Mouse (Mus musculus) forebrain, embryonic 11.5 days (tissue): ENCODE measurements at regions not wholly inside any gene's neighbourhood (a gene's known extent, or its start where the extent isn't known, plus 50 kb on each side); places are given as distances from the start of the nearest gene placed in this dataset.

ENCODE experiments used
- ATAC-seq: fragments of 200-750 bp; cut with Nextera tagmentation; replicated peaks from 2 replicates; pipeline ENCODE4 v1.8.0; 2017; ENCODE audit warnings: moderate TSS enrichment; ENCODE audit not compliant: low FRiP score
- DNase-seq: peaks from one replicate; pipeline ENCODE4 v3.0.0-alpha.2; 2017; ENCODE audit warnings: low spot score
- H3K27ac ChIP-seq: fragments of 300-500 bp; sonication (generic); 2 replicates; pipeline ENCODE4 v1.5.1; 2014; ENCODE audit warnings: low read depth, low read length
- H3K27me3 ChIP-seq: fragments of 300-500 bp; sonication (generic); 2 replicates; pipeline ENCODE4 v1.6.1; 2014; ENCODE audit warnings: mild to moderate bottlenecking, low read length, mixed read lengths; ENCODE audit not compliant: control insufficient read depth, insufficient read depth
- H3K36me3 ChIP-seq: fragments of 300-500 bp; sonication (generic); 2 replicates; pipeline ENCODE4 v1.6.1; 2014; ENCODE audit warnings: mild to moderate bottlenecking, low read length, moderate library complexity, mixed read lengths; ENCODE audit not compliant: control insufficient read depth, insufficient read depth
- H3K4me1 ChIP-seq: fragments of 300-500 bp; sonication (generic); replicated peaks from 2 replicates; pipeline ENCODE4 v1.6.1; 2014; ENCODE audit warnings: low read length, mixed read lengths; ENCODE audit not compliant: control insufficient read depth, insufficient read depth
- H3K4me2 ChIP-seq: fragments of 300-500 bp; sonication (generic); 2 replicates; pipeline ENCODE4 v1.6.1; 2014; ENCODE audit warnings: low read depth, mild to moderate bottlenecking, low read length, moderate library complexity, mixed read lengths; ENCODE audit not compliant: severe bottlenecking
- H3K4me3 ChIP-seq: fragments of 300-500 bp; sonication (generic); 2 replicates; pipeline ENCODE4 v1.5.1; 2014; ENCODE audit warnings: low read depth, low read length
- H3K9ac ChIP-seq: fragments of 300-500 bp; sonication (generic); 2 replicates; pipeline ENCODE4 v1.6.1; 2014; ENCODE audit warnings: low read length
- H3K9me3 ChIP-seq: fragments of 300-500 bp; sonication (generic); 2 replicates; pipeline ENCODE4 v1.6.1; 2016; ENCODE audit warnings: low read length, mixed read lengths; ENCODE audit not compliant: control insufficient read depth
- whole genome bisulfite sequencing: fragments of 180-500 bp; shearing (Covaris S2); extraction: QIAGEN DNeasy Blood & Tissue Kit; methylation state at CpG from one replicate; pipeline ENCODE4 v1.1.7; 2014; 5-methylcytosine and 5-hydroxymethylcytosine counted together

- ATAC-seq, result no peak
- 86% methylated on average over 6 of the region's 6 CpGs for WGBS
Observed at GRCm38 (mm10) chr17:79798361-79798760, 83.5 kb upstream of the Cyp1b1 start.

GRCm38 (mm10) chr17:79790166-79790565 lies 75.3 kb upstream of the Cyp1b1 start:
- Histone ChIP-seq H3K27ac (no peak overlapping the region), H3K4me3 (no peak overlapping the region), H3K36me3 (no peaks in the 10 kb centered on the region), H3K9me3 (no peaks in the 10 kb centered on the region), H3K4me1 (no peaks in the 10 kb centered on the region), H3K9ac (no peak overlapping the region), H3K4me2 (no peak overlapping the region), H3K27me3 (no peaks in the 10 kb centered on the region)
- DNase-seq (no peak), ATAC-seq (no peak)
- 84% methylated on average over 7 of the region's 7 CpGs for WGBS

More at GRCm38 (mm10) chr17:79798361-79798760, 83.5 kb upstream of the Cyp1b1 start:
- H3K4me2 ChIP-seq, result no peak overlapping the region
- no peak overlapping the region for H3K4me3 ChIP-seq
- no peak overlapping the region for H3K9ac ChIP-seq
- no peaks in the 10 kb centered on the region for H3K27me3 ChIP-seq
- no peaks in the 10 kb centered on the region for H3K4me1 ChIP-seq
- DNase-seq, result no peak
- no peaks in the 10 kb centered on the region for H3K9me3 ChIP-seq
- H3K36me3 ChIP-seq, result no peaks in the 10 kb centered on the region
- H3K27ac ChIP-seq, result no peak overlapping the region

GRCm38 (mm10) chr17:79787201-79787600 lies 72.3 kb upstream of the Cyp1b1 start:
- H3K27me3 ChIP-seq, result no peaks in the 10 kb centered on the region
- no peaks in the 10 kb centered on the region for H3K36me3 ChIP-seq
- no peaks in the 10 kb centered on the region for H3K9me3 ChIP-seq
- H3K4me3 ChIP-seq, result no peak overlapping the region
- no peak overlapping the region for H3K4me2 ChIP-seq
- 86% methylated on average over 2 of the region's 2 CpGs for WGBS
- ATAC-seq (no peak), DNase-seq (no peak)
- no peak overlapping the region for H3K27ac ChIP-seq
- no peaks in the 10 kb centered on the region for H3K4me1 ChIP-seq
- no peak overlapping the region for H3K9ac ChIP-seq

GRCm38 (mm10) chr17:79786691-79787090 lies 71.8 kb upstream of the Cyp1b1 start:
- Histone ChIP-seq H3K27ac (no peak overlapping the region), H3K4me2 (no peak overlapping the region), H3K36me3 (no peaks in the 10 kb centered on the region), H3K9ac (no peak overlapping the region), H3K9me3 (no peaks in the 10 kb centered on the region), H3K4me3 (no peak overlapping the region), H3K27me3 (no peaks in the 10 kb centered on the region), H3K4me1 (no peaks in the 10 kb centered on the region)
- DNase-seq (no peak), ATAC-seq (no peak)
- 88% methylated on average over 5 of the region's 5 CpGs for WGBS

GRCm38 (mm10) chr17:79786270-79786669 lies 71.4 kb upstream of the Cyp1b1 start:
- no peaks in the 10 kb centered on the region for H3K9me3 ChIP-seq
- WGBS, result 93% methylated on average over 5 of the region's 5 CpGs
- ATAC-seq (no peak), DNase-seq (no peak)
- no peaks in the 10 kb centered on the region for H3K4me1 ChIP-seq
- no peak overlapping the region for H3K4me3 ChIP-seq
- no peak overlapping the region for H3K4me2 ChIP-seq
- no peak overlapping the region for H3K9ac ChIP-seq
- H3K27me3 ChIP-seq, result no peaks in the 10 kb centered on the region
- H3K36me3 ChIP-seq, result no peaks in the 10 kb centered on the region
- no peak overlapping the region for H3K27ac ChIP-seq

GRCm38 (mm10) chr17:79784256-79784870 lies 69.5 kb upstream of the Cyp1b1 start:
- WGBS, result 91% methylated on average over 6 of the region's 6 CpGs
- no peaks in the 10 kb centered on the region for H3K36me3 ChIP-seq
- no peaks in the 10 kb centered on the region for H3K4me1 ChIP-seq
- no peak overlapping the region for H3K4me2 ChIP-seq
- DNase-seq, result no peak
- no peaks in the 10 kb centered on the region for H3K27me3 ChIP-seq
- no peak overlapping the region for H3K27ac ChIP-seq
- no peak overlapping the region for H3K4me3 ChIP-seq
- no peak overlapping the region for H3K9ac ChIP-seq
- ATAC-seq, result no peak
- H3K9me3 ChIP-seq, result no peaks in the 10 kb centered on the region; the same call in 1 of the 2 replicates

GRCm38 (mm10) chr17:79781733-79782663 lies 67.1 kb upstream of the Cyp1b1 start:
- H3K36me3 ChIP-seq, result no peaks in the 10 kb centered on the region
- H3K9ac ChIP-seq, result no peak overlapping the region
- ATAC-seq (no peak), DNase-seq (no peak)
- H3K9me3 ChIP-seq, result no peaks in the 10 kb centered on the region; the same call in 1 of the 2 replicates
- WGBS, result 90% methylated on average over 13 of the region's 13 CpGs
- H3K4me1 ChIP-seq, result no peaks in the 10 kb centered on the region
- H3K4me2 ChIP-seq, result no peak overlapping the region
- no peak overlapping the region for H3K4me3 ChIP-seq
- H3K27me3 ChIP-seq, result no peaks in the 10 kb centered on the region
- no peak overlapping the region for H3K27ac ChIP-seq

GRCm38 (mm10) chr17:79781262-79781661 lies 66.4 kb upstream of the Cyp1b1 start:
- H3K27me3 ChIP-seq, result no peaks in the 10 kb centered on the region
- ATAC-seq, result no peak
- no peaks in the 10 kb centered on the region for H3K4me1 ChIP-seq
- H3K4me2 ChIP-seq, result no peak overlapping the region
- H3K9ac ChIP-seq, result no peak overlapping the region
- no peak overlapping the region for H3K27ac ChIP-seq
- DNase-seq, result no peak
- no peak overlapping the region for H3K4me3 ChIP-seq
- H3K36me3 ChIP-seq, result no peaks in the 10 kb centered on the region
- no peaks in the 10 kb centered on the region; the same call in 1 of the 2 replicates for H3K9me3 ChIP-seq
- 92% methylated on average over 2 of the region's 2 CpGs for WGBS
